Mouse (Mus musculus): ENCODE measurements around the gene C1ql3. TPM values are rescaled to one million over a fixed set of nuclear protein-coding genes. Genes with fewer than 3 reads are reported as not detected.

The C1ql3 gene
- 0.24 and 0.28 TPM in 2 replicates for polyA plus RNA-seq (2015; fragmentation: Nextera tagmentation; extraction: Ambion mirVana)

- H3K4me1 ChIP-seq (replicated peaks; ENCODE audit: control insufficient read depth, insufficient read depth, low read length) = peaks cover 12% of the 10 kb centered on the region
- no peaks in the 10 kb centered on the region for H3K9me3 ChIP-seq (ENCODE audit: control insufficient read depth, low read length)
- H3K36me3 ChIP-seq (ENCODE audit: control insufficient read depth, insufficient read depth, low read length) = no peaks in the 10 kb centered on the region
- peak within 1 kb of the TSS; percentile 60 for H3K4me3 ChIP-seq (ENCODE audit: low read length)
- ATAC-seq (ENCODE audit: low read depth) = no peak
- peak within 1 kb of the TSS; percentile 4 for H3K9ac ChIP-seq (ENCODE audit: low read length)
- peaks cover 46% of the 10 kb centered on the region for H3K27me3 ChIP-seq (ENCODE audit: control insufficient read depth, insufficient read depth, low read depth, low read length)
- 1% methylated on average over 19 of the region's 19 CpGs for WGBS
- peak within 1 kb of the TSS; percentile 99 for H3K4me2 ChIP-seq (ENCODE audit: low read depth, low read length)
- H3K27ac ChIP-seq (ENCODE audit: low read length) = no peak within 1 kb of the TSS
These were observed at the start of gene C1ql3 for GRCm38 (mm10) chr2:13011472-13011871. Gene C1ql3 (minus strand): TSS chr2:13011806.

GRCm38 (mm10) chr2:13060426-13061170 is 49.0 kb upstream of the C1ql3 start:
- H3K4me2 ChIP-seq (ENCODE audit: low read depth, low read length) = no peak overlapping the region
- H3K9ac ChIP-seq (ENCODE audit: low read length) = no peak overlapping the region
- WGBS = 83% methylated on average over 5 of the region's 5 CpGs
- no peak overlapping the region for H3K27ac ChIP-seq (ENCODE audit: low read length)
- no peaks in the 10 kb centered on the region for H3K27me3 ChIP-seq (ENCODE audit: control insufficient read depth, insufficient read depth, low read depth, low read length)
- no peaks in the 10 kb centered on the region for H3K36me3 ChIP-seq (ENCODE audit: control insufficient read depth, insufficient read depth, low read length)
- H3K9me3 ChIP-seq (ENCODE audit: control insufficient read depth, low read length) = no peaks in the 10 kb centered on the region
- ATAC-seq (ENCODE audit: low read depth) = no peak
- H3K4me1 ChIP-seq (replicated peaks; ENCODE audit: control insufficient read depth, insufficient read depth, low read length) = no peaks in the 10 kb centered on the region
- H3K4me3 ChIP-seq (ENCODE audit: low read length) = no peak overlapping the region

GRCm38 (mm10) chr2:13048649-13049048 is 37.0 kb upstream of the C1ql3 start:
- Histone ChIP-seq H3K9me3 (ENCODE audit: control insufficient read depth, low read length) (no peaks in the 10 kb centered on the region), H3K4me2 (ENCODE audit: low read depth, low read length) (no peak overlapping the region)

GRCm38 (mm10) chr2:13044555-13044954 is 32.9 kb upstream of the C1ql3 start:
- no peak overlapping the region for H3K4me2 ChIP-seq (ENCODE audit: low read depth, low read length)
- H3K9ac ChIP-seq (ENCODE audit: low read length) = no peak overlapping the region
- no peaks in the 10 kb centered on the region for H3K36me3 ChIP-seq (ENCODE audit: control insufficient read depth, insufficient read depth, low read length)
- H3K4me1 ChIP-seq (replicated peaks; ENCODE audit: control insufficient read depth, insufficient read depth, low read length) = no peaks in the 10 kb centered on the region
- H3K9me3 ChIP-seq (ENCODE audit: control insufficient read depth, low read length) = no peaks in the 10 kb centered on the region
- H3K27me3 ChIP-seq (ENCODE audit: control insufficient read depth, insufficient read depth, low read depth, low read length) = no peaks in the 10 kb centered on the region
- no peak for ATAC-seq (ENCODE audit: low read depth)
- WGBS = 62% methylated on average over 4 of the region's 4 CpGs
- no peak overlapping the region for H3K4me3 ChIP-seq (ENCODE audit: low read length)
- H3K27ac ChIP-seq (ENCODE audit: low read length) = no peak overlapping the region

More at GRCm38 (mm10) chr2:13048649-13049048, 37.0 kb upstream of the C1ql3 start:
- Histone ChIP-seq H3K4me3 (ENCODE audit: low read length) (no peak overlapping the region), H3K27ac (ENCODE audit: low read length) (no peak overlapping the region), H3K36me3 (ENCODE audit: control insufficient read depth, insufficient read depth, low read length) (no peaks in the 10 kb centered on the region), H3K4me1 (replicated peaks; ENCODE audit: control insufficient read depth, insufficient read depth, low read length) (no peaks in the 10 kb centered on the region), H3K9ac (ENCODE audit: low read length) (no peak overlapping the region), H3K27me3 (ENCODE audit: control insufficient read depth, insufficient read depth, low read depth, low read length) (no peaks in the 10 kb centered on the region)
- 73% methylated on average over 6 of the region's 6 CpGs for WGBS
- ATAC-seq (ENCODE audit: low read depth) = no peak

GRCm38 (mm10) chr2:13039785-13040184 is 28.2 kb upstream of the C1ql3 start:
- no peak overlapping the region for H3K4me3 ChIP-seq (ENCODE audit: low read length)
- no peak overlapping the region for H3K9ac ChIP-seq (ENCODE audit: low read length)
- no peak for ATAC-seq (ENCODE audit: low read depth)
- H3K4me1 ChIP-seq (replicated peaks; ENCODE audit: control insufficient read depth, insufficient read depth, low read length) = no peaks in the 10 kb centered on the region
- H3K36me3 ChIP-seq (ENCODE audit: control insufficient read depth, insufficient read depth, low read length) = no peaks in the 10 kb centered on the region
- no peak overlapping the region for H3K27ac ChIP-seq (ENCODE audit: low read length)
- no peaks in the 10 kb centered on the region for H3K27me3 ChIP-seq (ENCODE audit: control insufficient read depth, insufficient read depth, low read depth, low read length)
- 79% methylated on average over 4 of the region's 4 CpGs for WGBS
- no peak overlapping the region for H3K4me2 ChIP-seq (ENCODE audit: low read depth, low read length)
- H3K9me3 ChIP-seq (ENCODE audit: control insufficient read depth, low read length) = no peaks in the 10 kb centered on the region

DNA sequence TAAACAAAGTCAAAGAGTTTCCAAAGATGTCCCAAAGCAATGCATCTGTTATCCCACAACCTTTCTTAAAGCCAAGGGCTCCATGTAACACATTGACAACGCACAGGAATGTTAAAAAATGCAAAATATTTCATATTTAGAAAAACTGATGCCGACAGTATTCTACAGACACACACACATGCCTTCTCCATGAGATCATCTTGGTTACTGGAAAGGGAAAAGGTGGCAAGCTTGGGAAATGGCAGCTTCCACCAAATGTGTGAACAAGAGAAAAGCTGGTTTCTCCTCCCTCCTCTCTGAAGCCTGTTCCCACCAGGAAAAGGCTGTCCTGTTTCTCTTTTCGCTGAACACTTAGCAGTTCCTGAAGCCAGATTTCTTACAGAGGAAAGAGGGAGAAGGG is 27.2 kb upstream of the C1ql3 start:
- H3K4me2 ChIP-seq (ENCODE audit: low read depth, low read length) = no peak overlapping the region
- 45% methylated on average over 3 of the region's 3 CpGs for WGBS
- ATAC-seq (ENCODE audit: low read depth) = no peak

DNA sequence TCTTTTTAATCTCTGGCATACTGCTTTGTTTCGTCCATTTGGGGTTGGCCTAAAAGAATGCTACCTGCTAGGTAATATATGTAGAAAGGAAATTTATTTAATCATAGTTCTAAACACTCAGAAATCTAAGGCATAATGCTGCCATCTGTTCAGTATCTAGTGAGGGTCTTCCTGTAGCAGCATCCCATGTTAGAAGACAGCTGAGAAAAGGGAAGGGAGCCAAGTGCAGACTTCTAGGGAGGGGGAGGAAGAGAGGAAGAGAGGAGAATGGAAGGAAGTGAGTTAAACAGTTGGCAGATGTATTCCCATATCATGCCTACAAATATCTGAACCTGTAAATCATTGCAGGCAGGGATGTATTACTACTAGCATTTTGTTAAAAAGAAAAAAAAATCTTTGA is 7.3 kb upstream of the C1ql3 start:
- no peaks in the 10 kb centered on the region for H3K36me3 ChIP-seq (ENCODE audit: control insufficient read depth, insufficient read depth, low read length)
- no peak overlapping the region for H3K27ac ChIP-seq (ENCODE audit: low read length)
- no peaks in the 10 kb centered on the region for H3K4me1 ChIP-seq (replicated peaks; ENCODE audit: control insufficient read depth, insufficient read depth, low read length)
- WGBS = 67% methylated on average over 1 of the region's 1 CpGs
- no peak overlapping the region for H3K4me3 ChIP-seq (ENCODE audit: low read length)
- no peak overlapping the region for H3K4me2 ChIP-seq (ENCODE audit: low read depth, low read length)
- no peaks in the 10 kb centered on the region for H3K9me3 ChIP-seq (ENCODE audit: control insufficient read depth, low read length)
- H3K27me3 ChIP-seq (ENCODE audit: control insufficient read depth, insufficient read depth, low read depth, low read length) = no peaks in the 10 kb centered on the region
- H3K9ac ChIP-seq (ENCODE audit: low read length) = no peak overlapping the region
- ATAC-seq (ENCODE audit: low read depth) = no peak

More for the DNA sequence above, 27.2 kb upstream of the C1ql3 start:
- Histone ChIP-seq H3K9me3 (ENCODE audit: control insufficient read depth, low read length) (no peaks in the 10 kb centered on the region), H3K9ac (ENCODE audit: low read length) (no peak overlapping the region), H3K27me3 (ENCODE audit: control insufficient read depth, insufficient read depth, low read depth, low read length) (no peaks in the 10 kb centered on the region), H3K4me1 (replicated peaks; ENCODE audit: control insufficient read depth, insufficient read depth, low read length) (no peaks in the 10 kb centered on the region), H3K4me3 (ENCODE audit: low read length) (no peak overlapping the region), H3K36me3 (ENCODE audit: control insufficient read depth, insufficient read depth, low read length) (no peaks in the 10 kb centered on the region), H3K27ac (ENCODE audit: low read length) (no peak overlapping the region)

- H3K4me3 ChIP-seq (ENCODE audit: low read length) = no peak overlapping the region
- no peaks in the 10 kb centered on the region for H3K4me1 ChIP-seq (replicated peaks; ENCODE audit: control insufficient read depth, insufficient read depth, low read length)
- no peak for ATAC-seq (ENCODE audit: low read depth)
- H3K9me3 ChIP-seq (ENCODE audit: control insufficient read depth, low read length) = no peaks in the 10 kb centered on the region
- no peak overlapping the region for H3K9ac ChIP-seq (ENCODE audit: low read length)
- 39% methylated on average over 5 of the region's 5 CpGs for WGBS
- peaks cover 3% of the 10 kb centered on the region; the same call in 1 of the 2 replicates for H3K27me3 ChIP-seq (ENCODE audit: control insufficient read depth, insufficient read depth, low read depth, low read length)
- H3K4me2 ChIP-seq (ENCODE audit: low read depth, low read length) = no peak overlapping the region
- H3K27ac ChIP-seq (ENCODE audit: low read length) = no peak overlapping the region
- H3K36me3 ChIP-seq (ENCODE audit: control insufficient read depth, insufficient read depth, low read length) = no peaks in the 10 kb centered on the region
These were observed 6.8 kb upstream of the C1ql3 start for GRCm38 (mm10) chr2:13018382-13018781.

DNA sequence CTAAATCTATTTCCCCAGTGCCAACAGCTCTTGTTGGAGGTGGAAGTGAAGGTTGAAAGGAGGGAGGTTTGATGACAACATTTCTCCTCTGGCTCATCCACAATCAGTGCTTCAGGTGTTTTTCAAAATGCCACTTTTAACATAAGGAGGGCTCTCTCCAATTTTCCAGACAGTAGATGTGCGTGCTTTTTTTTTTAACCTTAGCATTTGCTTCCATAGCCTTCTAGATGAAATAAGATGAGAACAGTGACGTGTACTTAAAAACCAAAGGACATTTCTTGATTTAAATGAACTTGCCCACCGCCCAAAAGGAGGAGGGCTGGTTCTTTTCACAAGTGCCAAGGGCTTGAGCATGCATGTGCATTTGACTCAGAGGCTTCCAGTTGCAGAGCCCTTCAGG is 367 bp upstream of the C1ql3 start:
- Histone ChIP-seq H3K27me3 (ENCODE audit: control insufficient read depth, insufficient read depth, low read depth, low read length) (peaks cover 46% of the 10 kb centered on the region), H3K9ac (ENCODE audit: low read length) (no peak overlapping the region)
- 35% methylated on average over 3 of the region's 3 CpGs for WGBS

More for the DNA sequence above, 367 bp upstream of the C1ql3 start:
- Histone ChIP-seq H3K4me1 (replicated peaks; ENCODE audit: control insufficient read depth, insufficient read depth, low read length) (peaks cover 12% of the 10 kb centered on the region), H3K9me3 (ENCODE audit: control insufficient read depth, low read length) (no peaks in the 10 kb centered on the region), H3K4me3 (ENCODE audit: low read length) (no peak overlapping the region), H3K27ac (ENCODE audit: low read length) (no peak overlapping the region), H3K4me2 (ENCODE audit: low read depth, low read length) (no peak overlapping the region), H3K36me3 (ENCODE audit: control insufficient read depth, insufficient read depth, low read length) (no peaks in the 10 kb centered on the region)
- no peak for ATAC-seq (ENCODE audit: low read depth)

Data from lung, embryonic 16.5 days (tissue).